Mouse (Mus musculus): ENCODE data around the gene Psen1. TPM values are rescaled to one million over a fixed set of nuclear protein-coding genes. Genes with fewer than 3 reads are reported as not detected.

The Psen1 gene
- polyA plus RNA-seq, 1 experiment = 20.2 TPM

DNA sequence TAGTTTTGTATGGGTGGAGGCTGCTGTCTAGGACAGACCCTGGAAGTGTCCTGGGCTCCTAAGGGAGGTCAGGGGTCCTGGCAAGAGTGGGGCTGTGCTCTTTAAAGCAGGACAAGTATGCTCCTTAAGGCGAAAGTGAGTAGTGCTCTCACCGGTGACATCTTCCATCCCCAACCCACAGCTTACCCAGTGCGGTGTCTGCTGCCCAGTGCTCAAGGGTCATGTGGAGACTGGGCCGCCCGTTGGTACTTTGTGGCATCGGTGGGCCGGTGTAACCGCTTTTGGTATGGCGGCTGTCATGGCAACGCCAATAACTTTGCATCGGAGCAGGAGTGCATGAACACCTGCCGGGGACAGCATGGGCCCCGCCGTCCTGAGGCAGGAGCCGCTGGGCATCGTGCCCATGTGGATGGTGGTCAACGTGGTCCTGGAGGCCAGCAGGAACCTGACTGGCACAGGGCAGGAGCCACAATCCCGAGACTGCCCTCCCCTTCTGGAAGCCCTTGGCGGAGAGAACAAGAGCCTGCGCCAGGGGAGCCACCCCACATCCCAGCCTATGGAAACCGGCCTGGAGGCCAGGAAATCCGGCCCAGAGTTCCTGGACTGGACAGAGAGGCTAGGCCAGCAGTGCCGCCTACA, 93.8 kb downstream of the Psen1 start:
- no peak overlapping the region for H3K4me3 ChIP-seq (ENCODE audit: extremely low read depth, insufficient read depth, insufficient read length)
- H3K27ac ChIP-seq (ENCODE audit: insufficient read depth, low read length) = no peak overlapping the region
- DNase-seq (ENCODE audit: low read depth in 1 of 2, low spot score in 2 of 2) = no peak
- H3K27me3 ChIP-seq (ENCODE audit: control insufficient read depth, insufficient read depth, low read length) = no peaks in the 10 kb centered on the region
- WGBS = 85% methylated on average over 23 of the region's 23 CpGs
- H3K36me3 ChIP-seq (ENCODE audit: control insufficient read depth, insufficient read depth, low read length) = no peaks in the 10 kb centered on the region
- H3K4me1 ChIP-seq (ENCODE audit: control insufficient read depth, insufficient read depth, insufficient read length) = no peaks in the 10 kb centered on the region
- TF ChIP-seq POLR2A (IDR thresholded peaks at IDR 0.05; ENCODE audit: low read depth, low read length) (no peak), CTCF (IDR thresholded peaks at IDR 0.05; ENCODE audit: extremely low read depth, insufficient read depth, insufficient read length, insufficient replicate concordance) (no peak)

DNA sequence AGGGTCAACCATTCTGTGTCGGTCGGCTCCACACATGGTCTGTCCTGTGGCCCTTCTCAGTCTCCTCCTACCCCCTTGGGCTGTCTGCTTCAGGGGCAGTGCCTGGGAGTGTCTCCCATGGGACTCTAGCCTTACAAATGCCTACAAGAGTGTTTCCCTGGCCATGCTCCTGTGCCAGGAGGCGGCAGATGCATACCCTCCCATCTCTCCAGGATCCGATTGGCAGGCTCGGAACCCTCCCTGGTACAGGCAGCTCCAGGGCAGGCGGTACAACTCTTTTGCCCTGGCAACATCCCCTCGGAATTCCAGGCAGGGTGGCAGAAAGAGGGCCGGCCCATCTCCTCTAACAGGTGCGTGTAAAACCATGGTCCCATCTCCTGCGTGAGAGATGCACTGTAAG, 94.7 kb downstream of the Psen1 start:
- no peaks in the 10 kb centered on the region for H3K27me3 ChIP-seq (ENCODE audit: control insufficient read depth, insufficient read depth, low read length)
- 89% methylated on average over 10 of the region's 10 CpGs for WGBS
- H3K36me3 ChIP-seq (ENCODE audit: control insufficient read depth, insufficient read depth, low read length) = no peaks in the 10 kb centered on the region
- H3K4me1 ChIP-seq (ENCODE audit: control insufficient read depth, insufficient read depth, insufficient read length) = no peaks in the 10 kb centered on the region
- TF ChIP-seq CTCF (IDR thresholded peaks at IDR 0.05; ENCODE audit: extremely low read depth, insufficient read depth, insufficient read length, insufficient replicate concordance) (no peak), POLR2A (IDR thresholded peaks at IDR 0.05; ENCODE audit: low read depth, low read length) (no peak)
- H3K4me3 ChIP-seq (ENCODE audit: extremely low read depth, insufficient read depth, insufficient read length) = no peak overlapping the region
- DNase-seq (ENCODE audit: low read depth in 1 of 2, low spot score in 2 of 2) = no peak
- H3K27ac ChIP-seq (ENCODE audit: insufficient read depth, low read length) = no peak overlapping the region

Other genes starting within 250 kb of the Psen1 start
- 1.6 and 1.7 TPM in 2 replicates for gene Dpf3, start 200.4 kb upstream of the Psen1 start, polyA plus RNA-seq (2012; rRNA removed)
- 14.0 and 19.3 TPM in 2 replicates for gene Dcaf4, start 167.7 kb upstream of the Psen1 start, polyA plus RNA-seq (2012; rRNA removed)
- 26.5 and 29.0 TPM in 2 replicates for gene Zfyve1, start 90.9 kb upstream of the Psen1 start, polyA plus RNA-seq (2012; rRNA removed)
- gene Rbm25, start 56.9 kb upstream of the Psen1 start, polyA plus RNA-seq (2012; rRNA removed) = 19.4 and 20.2 TPM in 2 replicates
- 1.5 and 1.9 TPM in 2 replicates for gene Papln, start 75.5 kb downstream of the Psen1 start, polyA plus RNA-seq (2012; rRNA removed)
- 24.5 and 32.8 TPM in 2 replicates for gene Numb, start 233.8 kb downstream of the Psen1 start, polyA plus RNA-seq (2012; rRNA removed)

All from spleen, adult 2 months (tissue).